Mouse (Mus musculus): ENCODE measurements around the gene Lrba. TPM values are rescaled to one million over a fixed set of nuclear protein-coding genes. Genes with fewer than 3 reads are reported as not detected.

Lrba gene
- total RNA-seq, 2 experiments from 2014 or later = 18.2 to 28.8 TPM

GRCm38 (mm10) chr3:86548091-86549015, 323.9 kb downstream of the Lrba start, which contains the start of gene Mab21l2:
Gene Mab21l2 (minus strand): TSS chr3:86548629.
- peak; percentile 50 for ATAC-seq (replicated peaks; ENCODE audit: low FRiP score, low TSS enrichment, poor library complexity, severe bottlenecking)

- ATAC-seq (replicated peaks; ENCODE audit: low FRiP score, low TSS enrichment, poor library complexity, severe bottlenecking) = no peak
These were observed 326.0 kb downstream of the Lrba start for GRCm38 (mm10) chr3:86550301-86551010.

GRCm38 (mm10) chr3:86551011-86551728, 326.7 kb downstream of the Lrba start:
- ATAC-seq (replicated peaks; ENCODE audit: low FRiP score, low TSS enrichment, poor library complexity, severe bottlenecking) = no peak

GRCm38 (mm10) chr3:86552170-86552569, 327.7 kb downstream of the Lrba start:
- ATAC-seq (replicated peaks; ENCODE audit: low FRiP score, low TSS enrichment, poor library complexity, severe bottlenecking) = no peak

- no peak for ATAC-seq (replicated peaks; ENCODE audit: low FRiP score, low TSS enrichment, poor library complexity, severe bottlenecking)
These were observed 334.5 kb downstream of the Lrba start for GRCm38 (mm10) chr3:86558976-86559375.

GRCm38 (mm10) chr3:86559635-86560034, 335.2 kb downstream of the Lrba start:
- ATAC-seq (replicated peaks; ENCODE audit: low FRiP score, low TSS enrichment, poor library complexity, severe bottlenecking) = no peak

GRCm38 (mm10) chr3:86560281-86561022, 336.0 kb downstream of the Lrba start:
- peak; percentile 60 for ATAC-seq (replicated peaks; ENCODE audit: low FRiP score, low TSS enrichment, poor library complexity, severe bottlenecking)

- peak; percentile 89 for ATAC-seq (replicated peaks; ENCODE audit: low FRiP score, low TSS enrichment, poor library complexity, severe bottlenecking)
These were observed 336.5 kb downstream of the Lrba start for GRCm38 (mm10) chr3:86561023-86561344.

- peak; percentile 74 for ATAC-seq (replicated peaks; ENCODE audit: low FRiP score, low TSS enrichment, poor library complexity, severe bottlenecking)
These were observed 336.9 kb downstream of the Lrba start for GRCm38 (mm10) chr3:86561396-86561795.

- peak; percentile 96 for ATAC-seq (replicated peaks; ENCODE audit: low FRiP score, low TSS enrichment, poor library complexity, severe bottlenecking)
These were observed 342.8 kb downstream of the Lrba start for GRCm38 (mm10) chr3:86567312-86567711.

GRCm38 (mm10) chr3:86571518-86571917, 347.0 kb downstream of the Lrba start:
- no peak for ATAC-seq (replicated peaks; ENCODE audit: low FRiP score, low TSS enrichment, poor library complexity, severe bottlenecking)

- ATAC-seq (replicated peaks; ENCODE audit: low FRiP score, low TSS enrichment, poor library complexity, severe bottlenecking) = no peak
These were observed 348.2 kb downstream of the Lrba start for GRCm38 (mm10) chr3:86572519-86573244.

- ATAC-seq (replicated peaks; ENCODE audit: low FRiP score, low TSS enrichment, poor library complexity, severe bottlenecking) = no peak
These were observed 350.8 kb downstream of the Lrba start for GRCm38 (mm10) chr3:86575312-86575711.

- no peak for ATAC-seq (replicated peaks; ENCODE audit: low FRiP score, low TSS enrichment, poor library complexity, severe bottlenecking)
These were observed 377.8 kb downstream of the Lrba start for GRCm38 (mm10) chr3:86602284-86602683.

GRCm38 (mm10) chr3:86605775-86606174, 381.3 kb downstream of the Lrba start:
- ATAC-seq (replicated peaks; ENCODE audit: low FRiP score, low TSS enrichment, poor library complexity, severe bottlenecking) = no peak

- peak; percentile 62; the same call in 1 of the 2 replicates for ATAC-seq (replicated peaks; ENCODE audit: low FRiP score, low TSS enrichment, poor library complexity, severe bottlenecking)
These were observed 402.7 kb downstream of the Lrba start for GRCm38 (mm10) chr3:86627008-86627743.

- peak; percentile 71 for ATAC-seq (replicated peaks; ENCODE audit: low FRiP score, low TSS enrichment, poor library complexity, severe bottlenecking)
These were observed 404.9 kb downstream of the Lrba start for GRCm38 (mm10) chr3:86629379-86629778.

- ATAC-seq (replicated peaks; ENCODE audit: low FRiP score, low TSS enrichment, poor library complexity, severe bottlenecking) = 0 out of 2 replicates have a peak, but pooled peaks have one; percentile 50
These were observed 411.0 kb downstream of the Lrba start for GRCm38 (mm10) chr3:86635464-86635863.
